Comparison of ENCODE assay signal across 18 mouse cellular contexts in the genomic region with DNA sequence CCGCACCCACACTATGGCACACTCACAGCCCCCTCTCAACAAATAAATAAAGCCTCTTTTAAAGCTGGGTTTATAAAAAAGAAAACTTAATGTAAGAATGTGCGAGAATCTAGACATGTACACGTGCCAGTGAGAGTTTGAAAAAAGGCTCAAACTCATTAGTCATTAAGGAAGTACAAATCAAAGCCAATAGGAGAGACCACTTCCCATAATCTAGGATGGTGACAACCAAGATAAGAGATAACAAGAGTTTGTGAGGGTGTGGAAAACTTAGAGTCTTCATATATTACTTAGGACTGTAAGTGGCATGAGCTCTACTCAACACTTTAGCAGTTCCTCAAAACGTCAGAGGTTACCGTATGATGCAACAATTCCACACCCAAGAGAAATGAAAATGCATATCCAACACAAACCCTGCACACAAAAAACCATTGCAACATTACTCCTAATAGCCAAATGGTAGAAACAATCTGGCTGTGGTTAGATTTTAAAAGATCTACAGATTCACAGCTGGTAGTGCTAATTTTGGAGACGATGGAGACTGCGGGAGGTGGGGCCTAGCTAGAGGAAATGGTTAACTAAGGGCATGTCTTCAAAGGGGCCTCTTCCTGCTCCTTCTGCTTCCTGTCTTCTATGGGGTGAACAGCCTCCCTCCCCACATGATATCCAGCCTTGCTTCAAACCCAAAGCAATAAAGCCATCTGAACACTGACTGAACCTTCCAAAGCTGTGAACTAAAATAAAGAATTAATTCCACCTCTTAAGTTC.
DNase-seq lines count a peak whose midpoint lies in the region; ATAC-seq lines count a peak whose summit lies in the region.
"Had no signal": no experiment of that assay in that cellular context is flagged by ENCODE, and none has a peak within 500 bp of the region (broad histone marks: within the 10 kb centered on the region; RNA-seq: fewer than 3 reads in every experiment).

No protein-coding gene starts in this region.

- no peaks in the 10 kb centered on the region for H3K79me2 ChIP-seq in macrophage (ENCODE audit: inconsistent target)

- peak; percentile 59 for ATAC-seq in activated CD4-positive, CD25-positive, alpha-beta regulatory T cell, adult 4 months
- ATAC-seq: forebrain, embryonic 13.5 days; intestine, embryonic 15.5 days; midbrain, embryonic 16.5 days had no signal

- no peaks in the 10 kb centered on the region for H3K36me3 ChIP-seq in macrophage (ENCODE audit: inconsistent target)
- H3K36me3 ChIP-seq: G1E; hindbrain, embryonic 12.5 days; intestine, embryonic 15.5 days; limb, embryonic 13.5 days had no signal

- peak overlapping the region; percentile 48 for H3K27ac ChIP-seq in macrophage
- H3K27ac ChIP-seq: forebrain, embryonic 13.5 days; hindbrain, embryonic 12.5 days; intestine, embryonic 15.5 days; limb, embryonic 13.5 days; liver, embryonic 14.5 days had no signal

- H3K4me3 ChIP-seq in macrophage (ENCODE audit: inconsistent target), result no peak overlapping the region
- H3K4me3 ChIP-seq: forebrain, embryonic 13.5 days; hindbrain, embryonic 12.5 days; intestine, embryonic 15.5 days; limb, embryonic 13.5 days had no signal

- WGBS in macrophage (ENCODE audit: missing documents), result 41% methylated on average over 6 of the region's 7 CpGs

- peak; percentile 3 for DNase-seq in A20 (ENCODE audit: low read depth, low spot score)
- DNase-seq in thymus, postnatal 0 days (ENCODE audit: low spot score), result peak; percentile 30
- DNase-seq in testis, postnatal 14 days (ENCODE audit: low spot score), result no peak
- no peak for DNase-seq in embryo, embryonic 10 days (ENCODE audit: low spot score)
- DNase-seq in right cerebral cortex, adult 2 months (ENCODE audit: low spot score in 2 of 2), result no peak
- DNase-seq in adrenal gland, postnatal 25 days, result no peak
- DNase-seq: cerebellum, adult 2 months; gastrocnemius, postnatal 14 days; right cerebral cortex, adult 18-20 months had no signal

Comparison
In these comparisons a context has a peak if more than half of its experiments do, and no peak if none do; other contexts are left out.
1. DNase-seq: peak in A20 (single experiment) and thymus, postnatal 0 days (single experiment); none in testis, postnatal 14 days (single experiment), embryo, embryonic 10 days (single experiment), right cerebral cortex, adult 2 months (0 of 2) and adrenal gland, postnatal 25 days (single experiment).